ENCODE assay signal across 23 mouse cellular contexts in genomic region chr6:117163486-117163885, GRCm38 (mm10). TPM values are rescaled to one million over a fixed set of nuclear protein-coding genes. Genes with fewer than 3 reads are reported as not detected.
DNase-seq lines count a peak whose midpoint lies in the region; ATAC-seq and TF ChIP-seq lines count a peak whose summit lies in the region.
"Had no signal": no experiment of that assay in that cellular context is flagged by ENCODE, and none has a peak within 500 bp of the region (broad histone marks: within the 10 kb centered on the region; RNA-seq: fewer than 3 reads in every experiment).

No protein-coding gene starts in this region.

- H3K4me2 ChIP-seq in kidney, postnatal 0 days (ENCODE audit: low read length) = no peak overlapping the region
- H3K4me2 ChIP-seq in midbrain, postnatal 0 days (ENCODE audit: low read depth, low read length, poor library complexity, severe bottlenecking) = no peak overlapping the region
- H3K4me2 ChIP-seq in midbrain, embryonic 13.5 days (replicated peaks) = no peak overlapping the region
- H3K4me2 ChIP-seq: embryonic facial prominence, embryonic 12.5 days; embryonic facial prominence, embryonic 15.5 days; forebrain, embryonic 15.5 days; hindbrain, embryonic 14.5 days; intestine, embryonic 15.5 days had no signal

- peak; percentile 43 for DNase-seq in heart, embryonic 10.5 days (ENCODE audit: low spot score)
- DNase-seq in heart, adult 18-20 months = no peak
- DNase-seq in kidney, postnatal 0 days (ENCODE audit: low spot score) = no peak
- no peak for DNase-seq in kidney, postnatal 14 days
- DNase-seq in midbrain, postnatal 0 days (ENCODE audit: low spot score) = no peak
- DNase-seq: adrenal gland, adult 2 months; adrenal gland, postnatal 14 days; cerebellum, adult 11 months; cerebellum, adult 2 months; cerebellum, adult 9-11 months; gastrocnemius, postnatal 10 days; gastrocnemius, postnatal 36 days; heart, postnatal 10 days; heart, postnatal 4 days had no signal

- 74% methylated on average over 5 of the region's 5 CpGs for WGBS in heart, embryonic 10.5 days
- WGBS in kidney, postnatal 0 days = 83% methylated on average over 5 of the region's 5 CpGs
- 75% methylated on average over 5 of the region's 5 CpGs for WGBS in midbrain, postnatal 0 days
- 81% methylated on average over 5 of the region's 5 CpGs for WGBS in midbrain, embryonic 13.5 days

- H3K9me3 ChIP-seq in heart, embryonic 10.5 days = no peaks in the 10 kb centered on the region
- H3K9me3 ChIP-seq in kidney, postnatal 0 days (replicated peaks; ENCODE audit: low read length) = no peaks in the 10 kb centered on the region
- no peaks in the 10 kb centered on the region for H3K9me3 ChIP-seq in midbrain, postnatal 0 days (ENCODE audit: low read length)
- no peaks in the 10 kb centered on the region for H3K9me3 ChIP-seq in midbrain, embryonic 13.5 days
- H3K9me3 ChIP-seq: embryonic facial prominence, embryonic 12.5 days; embryonic facial prominence, embryonic 15.5 days; forebrain, embryonic 15.5 days; intestine, embryonic 15.5 days had no signal

- peaks cover 15% of the 10 kb centered on the region for H3K4me1 ChIP-seq in heart, embryonic 10.5 days
- peaks cover 6% of the 10 kb centered on the region; the same call in 1 of the 2 replicates for H3K4me1 ChIP-seq in kidney, postnatal 0 days (replicated peaks; ENCODE audit: insufficient read depth, low read length)
- 0 out of 2 replicates have a peak, but pooled peaks cover 5% of the 10 kb centered on the region for H3K4me1 ChIP-seq in midbrain, postnatal 0 days (ENCODE audit: insufficient read depth, low read length)
- peaks cover 15% of the 10 kb centered on the region for H3K4me1 ChIP-seq in midbrain, embryonic 13.5 days (replicated peaks)

- H3K4me3 ChIP-seq in heart, embryonic 10.5 days = no peak overlapping the region
- H3K4me3 ChIP-seq in kidney, postnatal 0 days (replicated peaks; ENCODE audit: low read depth, low read length) = no peak overlapping the region
- H3K4me3 ChIP-seq in midbrain, postnatal 0 days (ENCODE audit: low read depth, low read length) = no peak overlapping the region
- H3K4me3 ChIP-seq in midbrain, embryonic 13.5 days (replicated peaks) = no peak overlapping the region
- H3K4me3 ChIP-seq: embryonic facial prominence, embryonic 12.5 days; embryonic facial prominence, embryonic 15.5 days; forebrain, embryonic 15.5 days; intestine, embryonic 15.5 days had no signal

- no peak for ATAC-seq in kidney, postnatal 0 days (replicated peaks; ENCODE audit: low FRiP score, low read depth)
- no peak for ATAC-seq in midbrain, postnatal 0 days (ENCODE audit: low FRiP score)
- no peak for ATAC-seq in midbrain, embryonic 13.5 days
- ATAC-seq: CD4-positive, CD25-positive, alpha-beta regulatory T cell, adult 4 months; forebrain, embryonic 15.5 days; intestine, embryonic 15.5 days had no signal

- no peaks in the 10 kb centered on the region for H3K36me3 ChIP-seq in heart, embryonic 10.5 days
- no peaks in the 10 kb centered on the region for H3K36me3 ChIP-seq in kidney, postnatal 0 days (ENCODE audit: insufficient read depth, low read length)
- H3K36me3 ChIP-seq in midbrain, postnatal 0 days (ENCODE audit: insufficient read depth, low read length) = no peaks in the 10 kb centered on the region
- no peaks in the 10 kb centered on the region for H3K36me3 ChIP-seq in midbrain, embryonic 13.5 days
- H3K36me3 ChIP-seq: embryonic facial prominence, embryonic 12.5 days; embryonic facial prominence, embryonic 15.5 days; forebrain, embryonic 15.5 days; intestine, embryonic 15.5 days had no signal

- no peak overlapping the region for H3K27ac ChIP-seq in heart, embryonic 10.5 days
- no peak overlapping the region for H3K27ac ChIP-seq in kidney, postnatal 0 days
- no peak overlapping the region for H3K27ac ChIP-seq in midbrain, postnatal 0 days (ENCODE audit: low read depth, low read length)
- H3K27ac ChIP-seq in midbrain, embryonic 13.5 days = no peak overlapping the region
- H3K27ac ChIP-seq: embryonic facial prominence, embryonic 12.5 days; embryonic facial prominence, embryonic 15.5 days; forebrain, embryonic 15.5 days; hindbrain, embryonic 14.5 days; intestine, embryonic 15.5 days had no signal

- peak; percentile 31 for TF ChIP-seq CTCF in kidney, postnatal 0 days (IDR thresholded peaks at IDR 0.05; ENCODE audit: low read depth)
- TF ChIP-seq CTCF in midbrain, postnatal 0 days (IDR thresholded peaks at IDR 0.05) = peak; percentile 25

- H3K9ac ChIP-seq in kidney, postnatal 0 days (ENCODE audit: low read depth, low read length) = no peak overlapping the region
- H3K9ac ChIP-seq in midbrain, postnatal 0 days (replicated peaks; ENCODE audit: low read length, poor library complexity, severe bottlenecking) = no peak overlapping the region
- H3K9ac ChIP-seq in midbrain, embryonic 13.5 days (replicated peaks) = no peak overlapping the region
- H3K9ac ChIP-seq: embryonic facial prominence, embryonic 12.5 days; embryonic facial prominence, embryonic 15.5 days; forebrain, embryonic 15.5 days; hindbrain, embryonic 14.5 days; intestine, embryonic 15.5 days had no signal

- peaks cover 42% of the 10 kb centered on the region for H3K27me3 ChIP-seq in heart, embryonic 10.5 days (ENCODE audit: insufficient read depth, poor library complexity, severe bottlenecking)
- no peaks in the 10 kb centered on the region; the same call in 1 of the 2 replicates for H3K27me3 ChIP-seq in kidney, postnatal 0 days (ENCODE audit: insufficient read depth, low read length)
- peaks cover 6% of the 10 kb centered on the region for H3K27me3 ChIP-seq in midbrain, postnatal 0 days (ENCODE audit: insufficient read depth, low read length)
- peaks cover 28% of the 10 kb centered on the region for H3K27me3 ChIP-seq in midbrain, embryonic 13.5 days
- H3K27me3 ChIP-seq: embryonic facial prominence, embryonic 12.5 days had no signal

RNA-seq across cellular contexts. Expression of gene Cxcl12, which starts 4.8 kb away (rescaled TPM):
- polyA plus RNA-seq in heart, embryonic 10.5 days (2016; fragmentation: Nextera tagmentation; extraction: Ambion mirVana) = 112 and 121 TPM in 2 replicates
- 10 to 100 TPM; 90.2 to 91.3 TPM for total RNA-seq in heart, adult 18-20 months (2021)
- 194 and 204 TPM in 2 replicates for polyA plus RNA-seq in kidney, postnatal 0 days (2015; fragmentation: Nextera tagmentation; extraction: Ambion mirVana)
- 27.8 and 32.8 TPM in 2 replicates for total RNA-seq in midbrain, postnatal 0 days (2014; rRNA removed)
- 68.2 and 79.0 TPM in 2 replicates for polyA plus RNA-seq in midbrain, postnatal 0 days (2015; fragmentation: Nextera tagmentation; extraction: Ambion mirVana)
- polyA plus RNA-seq in midbrain, embryonic 13.5 days (2015; fragmentation: Nextera tagmentation; extraction: Ambion mirVana) = 50.3 and 61.2 TPM in 2 replicates
- total RNA-seq: granulocyte monocyte progenitor cell, adult 5-6 weeks; MEL had no signal
- polyA plus RNA-seq: CD4-positive, CD25-positive, alpha-beta regulatory T cell, adult 4 months had no signal
